Mouse (Mus musculus): ENCODE results near the gene Tmcc1. TPM values are rescaled to one million over a fixed set of nuclear protein-coding genes. Genes with fewer than 3 reads are reported as not detected.

Gene Tmcc1
- polyA plus RNA-seq, 1 experiment: 97.7 TPM

DNA sequence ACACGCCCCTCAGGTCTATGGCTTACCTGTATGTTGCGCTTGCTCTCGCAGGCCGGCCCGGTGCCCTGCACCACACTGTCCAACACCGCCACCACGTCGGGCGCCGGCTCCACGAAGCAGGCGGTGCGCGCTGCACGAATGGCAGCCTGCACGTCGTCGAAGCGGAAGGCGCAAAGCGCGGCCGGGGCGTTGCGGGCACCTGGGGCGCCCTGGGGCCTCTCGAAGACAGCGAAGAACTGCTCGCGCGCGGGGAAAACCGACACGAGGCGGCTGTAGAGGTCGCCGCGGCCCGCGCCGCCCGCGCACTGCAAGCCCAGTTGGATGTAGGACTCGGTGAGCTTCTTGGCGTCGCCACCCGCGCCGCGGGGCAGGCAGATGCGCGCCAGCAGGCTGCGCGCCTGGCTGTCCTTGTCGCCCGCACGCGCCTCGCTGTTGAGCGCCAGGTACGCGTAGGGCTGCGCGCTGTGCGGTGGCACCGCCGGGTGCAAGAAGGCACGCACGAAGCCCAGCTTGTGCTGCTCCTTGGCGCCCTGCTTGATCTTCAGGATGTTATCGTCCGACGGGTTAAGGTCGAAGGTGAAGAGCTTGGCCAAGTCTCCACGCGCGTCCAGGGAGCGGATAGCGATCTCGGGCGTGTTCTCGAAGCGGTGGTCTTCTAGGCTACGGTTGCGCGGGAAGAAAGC, 199.7 kb downstream of the Tmcc1 start:
- Histone ChIP-seq H3K4me3 (ENCODE audit: control insufficient read depth, low read depth, low read length) (peak overlapping the region; percentile 84), H3K36me3 (ENCODE audit: control insufficient read depth, insufficient read depth, low read length) (no peaks in the 10 kb centered on the region), H3K4me1 (ENCODE audit: control insufficient read depth, insufficient read depth, low read length) (peaks cover 15% of the 10 kb centered on the region), H3K27me3 (ENCODE audit: control insufficient read depth, insufficient read depth, low read length) (peaks cover 2% of the 10 kb centered on the region; the same call in 1 of the 2 replicates), H3K27ac (ENCODE audit: control insufficient read depth, insufficient read depth, low read depth, low read length) (peak overlapping the region; percentile 35; the same call in 1 of the 2 replicates)
- TF ChIP-seq POLR2A (IDR thresholded peaks at IDR 0.05; ENCODE audit: control insufficient read depth, low read depth, low read length): no peak
- no peak for TF ChIP-seq CTCF (IDR thresholded peaks at IDR 0.05; ENCODE audit: control insufficient read depth, insufficient read depth, insufficient replicate concordance, low read depth, low read length)

DNA sequence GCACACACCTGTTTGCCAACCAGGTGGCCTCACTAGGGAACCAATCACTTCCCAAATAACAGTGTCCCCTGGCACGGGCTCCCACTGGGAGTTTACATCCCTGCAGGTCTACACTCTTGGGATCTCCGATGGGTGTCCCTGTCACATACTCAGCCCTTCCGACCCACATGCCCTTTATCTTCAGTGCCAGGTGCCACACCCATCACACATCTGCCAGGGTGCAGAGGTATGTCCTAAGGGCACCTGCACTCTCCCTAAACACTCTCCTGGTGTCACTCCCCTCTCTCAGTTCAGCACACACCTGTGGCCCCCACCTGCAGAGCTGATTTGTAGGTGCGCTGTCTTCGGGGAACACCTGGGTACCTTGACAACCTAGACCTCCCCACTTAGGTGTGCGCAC, 200.3 kb downstream of the Tmcc1 start:
- Histone ChIP-seq H3K4me3 (ENCODE audit: control insufficient read depth, low read depth, low read length) (peak overlapping the region; percentile 84), H3K4me1 (ENCODE audit: control insufficient read depth, insufficient read depth, low read length) (peaks cover 15% of the 10 kb centered on the region), H3K27ac (ENCODE audit: control insufficient read depth, insufficient read depth, low read depth, low read length) (no peak overlapping the region), H3K27me3 (ENCODE audit: control insufficient read depth, insufficient read depth, low read length) (peaks cover 2% of the 10 kb centered on the region; the same call in 1 of the 2 replicates), H3K36me3 (ENCODE audit: control insufficient read depth, insufficient read depth, low read length) (no peaks in the 10 kb centered on the region)
- no peak for TF ChIP-seq CTCF (IDR thresholded peaks at IDR 0.05; ENCODE audit: control insufficient read depth, insufficient read depth, insufficient replicate concordance, low read depth, low read length)
- no peak for TF ChIP-seq POLR2A (IDR thresholded peaks at IDR 0.05; ENCODE audit: control insufficient read depth, low read depth, low read length)

DNA sequence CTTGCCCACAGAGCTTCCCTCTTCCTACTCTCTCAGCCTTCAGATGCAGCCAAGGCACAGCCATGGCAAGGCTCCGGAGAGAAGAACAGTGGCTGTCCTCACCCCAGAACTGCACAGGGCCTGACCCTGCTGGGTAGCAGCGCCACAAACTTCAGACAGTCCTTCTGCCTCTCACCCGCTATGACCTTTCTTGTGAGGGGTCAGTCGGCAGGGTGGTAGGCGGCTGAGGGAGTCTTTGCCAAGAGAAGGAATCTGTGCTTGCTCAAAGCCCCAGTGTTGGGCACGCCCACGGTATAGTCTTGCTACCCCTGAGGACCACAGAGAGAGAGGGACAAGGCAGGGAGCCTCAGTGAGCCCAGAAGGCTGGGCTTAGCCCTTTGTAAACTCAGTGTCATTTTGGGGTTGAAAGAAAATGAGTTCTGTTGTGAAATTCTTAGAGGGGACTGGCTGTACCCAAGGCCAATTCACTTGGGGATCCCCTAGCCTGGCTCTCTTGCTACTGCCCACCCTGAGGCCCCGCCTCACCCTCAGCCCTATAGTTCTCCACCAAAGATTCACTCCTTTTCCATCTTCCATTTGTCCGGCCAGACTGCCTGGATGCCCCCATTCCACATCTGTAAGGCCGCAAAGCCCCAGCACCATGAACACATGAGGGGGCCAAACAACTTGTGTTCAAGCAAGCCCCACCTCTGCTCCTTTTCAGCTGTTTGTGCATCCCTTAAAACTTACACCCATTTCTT, 201.2 kb downstream of the Tmcc1 start:
- no peak for TF ChIP-seq POLR2A (IDR thresholded peaks at IDR 0.05; ENCODE audit: control insufficient read depth, low read depth, low read length)
- no peak for TF ChIP-seq CTCF (IDR thresholded peaks at IDR 0.05; ENCODE audit: control insufficient read depth, insufficient read depth, insufficient replicate concordance, low read depth, low read length)
- peaks cover 15% of the 10 kb centered on the region for H3K4me1 ChIP-seq (ENCODE audit: control insufficient read depth, insufficient read depth, low read length)
- peaks cover 2% of the 10 kb centered on the region; the same call in 1 of the 2 replicates for H3K27me3 ChIP-seq (ENCODE audit: control insufficient read depth, insufficient read depth, low read length)
- peak overlapping the region; percentile 23; the same call in 1 of the 2 replicates for H3K27ac ChIP-seq (ENCODE audit: control insufficient read depth, insufficient read depth, low read depth, low read length)
- H3K4me3 ChIP-seq (ENCODE audit: control insufficient read depth, low read depth, low read length): peak overlapping the region; percentile 4; the same call in 1 of the 2 replicates
- H3K36me3 ChIP-seq (ENCODE audit: control insufficient read depth, insufficient read depth, low read length): no peaks in the 10 kb centered on the region

DNA sequence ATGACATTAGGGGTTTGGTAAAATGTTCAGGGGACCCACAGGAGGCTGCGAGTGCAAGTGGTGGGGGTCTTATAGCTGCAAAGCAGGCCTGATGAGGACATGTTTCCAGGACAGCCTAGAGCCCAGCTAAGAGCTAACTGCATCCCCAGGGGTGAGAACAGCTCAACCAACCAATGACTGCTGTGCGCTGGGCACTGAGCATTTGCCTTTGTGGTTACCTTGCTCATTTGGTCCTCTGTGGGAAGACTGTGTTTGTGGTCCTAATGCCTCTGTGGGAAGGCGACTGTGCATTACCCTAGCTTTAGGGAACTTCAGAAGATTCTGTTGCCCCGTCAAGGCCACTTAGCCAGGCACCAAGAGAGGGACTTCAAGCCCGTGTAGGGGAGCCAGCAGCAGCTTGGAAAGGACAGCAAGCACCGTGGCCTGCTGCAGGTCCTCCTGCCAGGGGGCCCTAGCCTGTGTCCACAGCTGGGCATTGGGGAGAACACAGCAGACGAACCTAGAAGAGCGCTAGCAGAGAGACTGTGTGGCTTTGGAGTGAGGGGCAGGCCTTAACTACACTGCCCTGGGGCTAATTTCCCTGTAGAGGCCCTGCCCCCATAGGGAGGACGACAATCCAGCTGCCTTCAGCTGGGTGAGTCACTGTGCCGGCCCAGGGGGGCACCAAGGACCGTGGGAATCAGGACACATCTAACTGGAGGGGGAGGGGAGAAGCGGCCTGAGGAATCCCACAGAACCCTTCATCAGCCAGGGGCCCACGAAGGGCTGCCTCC, 202.0 kb downstream of the Tmcc1 start:
- H3K27ac ChIP-seq (ENCODE audit: control insufficient read depth, insufficient read depth, low read depth, low read length): no peak overlapping the region; the same call in 1 of the 2 replicates
- no peaks in the 10 kb centered on the region for H3K36me3 ChIP-seq (ENCODE audit: control insufficient read depth, insufficient read depth, low read length)
- peaks cover 2% of the 10 kb centered on the region; the same call in 1 of the 2 replicates for H3K27me3 ChIP-seq (ENCODE audit: control insufficient read depth, insufficient read depth, low read length)
- H3K4me3 ChIP-seq (ENCODE audit: control insufficient read depth, low read depth, low read length): no peak overlapping the region; the same call in 1 of the 2 replicates
- TF ChIP-seq POLR2A (IDR thresholded peaks at IDR 0.05; ENCODE audit: control insufficient read depth, low read depth, low read length): no peak
- no peak for TF ChIP-seq CTCF (IDR thresholded peaks at IDR 0.05; ENCODE audit: control insufficient read depth, insufficient read depth, insufficient replicate concordance, low read depth, low read length)
- H3K4me1 ChIP-seq (ENCODE audit: control insufficient read depth, insufficient read depth, low read length): peaks cover 19% of the 10 kb centered on the region

DNA sequence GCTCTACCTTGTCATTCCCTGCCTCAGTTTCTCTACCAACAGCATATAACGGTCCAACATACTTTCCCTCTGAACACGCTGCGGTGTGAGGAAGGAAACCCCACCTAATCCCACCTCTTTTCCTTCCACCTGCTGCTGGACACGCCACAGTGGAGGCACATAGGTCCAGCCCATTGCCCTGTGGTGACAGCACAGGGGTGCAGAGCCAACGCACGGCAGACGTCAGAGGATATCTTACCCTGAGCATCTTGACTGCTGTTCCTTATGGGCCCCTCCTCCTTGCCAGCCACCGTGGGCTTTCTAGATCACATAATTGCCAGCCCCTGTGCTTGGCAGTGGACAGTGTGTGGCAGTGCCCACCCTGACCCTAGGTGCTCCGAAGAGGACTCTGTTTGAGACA, 202.8 kb downstream of the Tmcc1 start:
- H3K27me3 ChIP-seq (ENCODE audit: control insufficient read depth, insufficient read depth, low read length): peaks cover 2% of the 10 kb centered on the region; the same call in 1 of the 2 replicates
- H3K4me1 ChIP-seq (ENCODE audit: control insufficient read depth, insufficient read depth, low read length): peaks cover 22% of the 10 kb centered on the region
- TF ChIP-seq CTCF (IDR thresholded peaks at IDR 0.05; ENCODE audit: control insufficient read depth, insufficient read depth, insufficient replicate concordance, low read depth, low read length): no peak
- no peak for TF ChIP-seq POLR2A (IDR thresholded peaks at IDR 0.05; ENCODE audit: control insufficient read depth, low read depth, low read length)
- H3K36me3 ChIP-seq (ENCODE audit: control insufficient read depth, insufficient read depth, low read length): no peaks in the 10 kb centered on the region
- H3K4me3 ChIP-seq (ENCODE audit: control insufficient read depth, low read depth, low read length): no peak overlapping the region
- H3K27ac ChIP-seq (ENCODE audit: control insufficient read depth, insufficient read depth, low read depth, low read length): no peak overlapping the region

DNA sequence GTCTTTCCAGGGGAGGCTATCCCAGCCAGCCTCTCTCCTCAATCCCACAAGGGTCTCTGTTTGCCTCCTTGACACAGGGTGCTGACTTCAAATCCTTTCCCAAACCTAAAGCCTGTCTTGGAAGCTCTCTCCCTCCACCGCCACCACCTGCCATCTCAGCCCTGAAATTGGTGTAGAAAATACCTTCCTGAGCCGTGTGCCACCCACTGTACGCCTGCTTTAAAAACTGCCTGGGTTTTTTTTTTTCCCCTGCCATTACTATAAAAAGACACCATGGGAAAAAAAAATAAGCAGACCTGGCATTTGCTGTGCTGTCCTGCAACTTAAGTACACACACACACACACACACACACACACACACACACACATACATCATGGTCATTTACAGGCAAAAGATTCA, 203.2 kb downstream of the Tmcc1 start:
- Histone ChIP-seq H3K4me1 (ENCODE audit: control insufficient read depth, insufficient read depth, low read length) (peaks cover 23% of the 10 kb centered on the region), H3K27me3 (ENCODE audit: control insufficient read depth, insufficient read depth, low read length) (peaks cover 2% of the 10 kb centered on the region; the same call in 1 of the 2 replicates)

More for the DNA sequence above, 203.2 kb downstream of the Tmcc1 start:
- Histone ChIP-seq H3K4me3 (ENCODE audit: control insufficient read depth, low read depth, low read length) (no peak overlapping the region), H3K27ac (ENCODE audit: control insufficient read depth, insufficient read depth, low read depth, low read length) (no peak overlapping the region), H3K36me3 (ENCODE audit: control insufficient read depth, insufficient read depth, low read length) (no peaks in the 10 kb centered on the region)
- TF ChIP-seq POLR2A (IDR thresholded peaks at IDR 0.05; ENCODE audit: control insufficient read depth, low read depth, low read length) (no peak), CTCF (IDR thresholded peaks at IDR 0.05; ENCODE audit: control insufficient read depth, insufficient read depth, insufficient replicate concordance, low read depth, low read length) (no peak)

Data from testis, adult 2 months (tissue).